Mouse (Mus musculus): ENCODE measurements around the gene Ivd. TPM values are rescaled to one million over a fixed set of nuclear protein-coding genes. Genes with fewer than 3 reads are reported as not detected.
A peak's percentile ranks its signal among the peaks of the same experiment; 100 is the strongest.

Gene Ivd
- polyA plus RNA-seq, 1 experiment from 2014 or later, result 81.4 TPM

DNA sequence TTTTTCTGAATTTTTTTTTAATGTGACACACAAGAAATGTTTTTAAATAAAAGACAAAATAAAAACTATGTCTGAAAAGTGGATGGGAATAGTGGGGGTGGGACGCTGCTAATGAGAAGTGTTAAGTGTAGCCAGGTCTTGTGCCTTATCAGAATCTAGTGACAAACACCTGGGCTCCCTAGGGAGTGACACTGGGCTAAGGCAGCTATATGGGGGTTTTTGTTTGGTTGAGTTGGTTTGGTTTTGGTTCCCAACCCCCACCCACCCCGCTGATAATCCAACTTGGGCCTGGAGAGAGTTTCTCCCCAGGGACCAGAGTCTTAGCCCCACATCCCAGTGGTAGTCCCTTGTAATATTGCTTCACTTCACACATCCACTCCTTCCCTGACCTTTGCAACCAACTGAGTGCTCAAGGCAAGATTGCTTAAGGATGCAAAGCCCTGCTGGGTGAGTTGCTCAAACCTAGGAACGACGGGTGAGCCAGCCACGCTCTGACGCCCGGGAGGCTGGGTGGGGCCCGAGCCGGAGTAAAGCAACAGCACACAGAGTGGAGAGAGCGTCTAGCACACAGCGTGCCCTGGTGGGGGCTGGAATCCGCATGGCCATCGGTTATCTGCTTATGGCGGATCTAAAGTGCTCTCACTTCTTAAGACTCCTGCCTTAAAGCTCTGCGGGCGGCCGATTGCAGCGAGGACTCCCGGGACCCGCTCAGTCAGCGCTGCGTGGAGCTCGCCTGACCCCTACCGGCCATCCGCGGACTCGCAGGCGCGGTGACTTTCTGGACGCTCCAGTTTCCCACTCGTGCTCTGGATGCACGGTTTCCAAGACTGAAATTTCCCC, 21.3 kb downstream of the Ivd start:
- 2% methylated on average over 32 of the region's 32 CpGs for WGBS
- peak overlapping the region; percentile 38 for H3K9ac ChIP-seq
- peaks cover 30% of the 10 kb centered on the region for H3K27me3 ChIP-seq
- no peak overlapping the region for H3K27ac ChIP-seq
- H3K4me2 ChIP-seq (replicated peaks), result peak overlapping the region; percentile 82
- H3K4me1 ChIP-seq, result peaks cover 9% of the 10 kb centered on the region
- H3K4me3 ChIP-seq, result peak overlapping the region; percentile 37
- H3K9me3 ChIP-seq, result no peaks in the 10 kb centered on the region
- ATAC-seq (ENCODE audit: insufficient number of reproducible peaks, insufficient read depth, low FRiP score, low TSS enrichment), result peak; percentile 80; the same call in 1 of the 2 replicates
- peaks cover 10% of the 10 kb centered on the region for H3K36me3 ChIP-seq

DNA sequence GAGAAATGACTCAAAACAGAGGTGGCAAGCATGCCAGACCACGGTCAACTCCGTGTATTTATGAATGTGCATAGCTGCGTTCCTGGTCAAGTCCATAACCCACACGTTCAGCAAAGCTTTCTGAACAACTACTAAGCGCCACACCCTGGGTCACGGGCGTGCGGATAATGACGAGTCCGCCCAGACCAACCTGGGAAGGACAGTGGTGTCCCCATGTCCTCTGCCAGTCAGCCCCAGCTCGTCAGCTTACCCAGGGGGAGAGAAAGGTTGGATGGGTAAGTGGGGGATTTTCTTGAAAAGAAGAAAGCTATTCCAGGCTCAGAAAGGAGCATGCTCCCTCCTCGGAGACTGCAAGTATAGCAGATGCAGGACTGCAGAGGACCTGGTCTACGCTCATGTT, 25.7 kb downstream of the Ivd start:
- no peak for ATAC-seq (ENCODE audit: insufficient number of reproducible peaks, insufficient read depth, low FRiP score, low TSS enrichment)
- no peaks in the 10 kb centered on the region for H3K36me3 ChIP-seq
- no peaks in the 10 kb centered on the region for H3K9me3 ChIP-seq
- no peak overlapping the region for H3K27ac ChIP-seq
- peaks cover 9% of the 10 kb centered on the region for H3K4me1 ChIP-seq
- H3K4me2 ChIP-seq (replicated peaks), result peak overlapping the region; percentile 11
- no peak overlapping the region for H3K9ac ChIP-seq
- peaks cover 38% of the 10 kb centered on the region for H3K27me3 ChIP-seq
- H3K4me3 ChIP-seq, result no peak overlapping the region
- WGBS, result 71% methylated on average over 13 of the region's 13 CpGs

DNA sequence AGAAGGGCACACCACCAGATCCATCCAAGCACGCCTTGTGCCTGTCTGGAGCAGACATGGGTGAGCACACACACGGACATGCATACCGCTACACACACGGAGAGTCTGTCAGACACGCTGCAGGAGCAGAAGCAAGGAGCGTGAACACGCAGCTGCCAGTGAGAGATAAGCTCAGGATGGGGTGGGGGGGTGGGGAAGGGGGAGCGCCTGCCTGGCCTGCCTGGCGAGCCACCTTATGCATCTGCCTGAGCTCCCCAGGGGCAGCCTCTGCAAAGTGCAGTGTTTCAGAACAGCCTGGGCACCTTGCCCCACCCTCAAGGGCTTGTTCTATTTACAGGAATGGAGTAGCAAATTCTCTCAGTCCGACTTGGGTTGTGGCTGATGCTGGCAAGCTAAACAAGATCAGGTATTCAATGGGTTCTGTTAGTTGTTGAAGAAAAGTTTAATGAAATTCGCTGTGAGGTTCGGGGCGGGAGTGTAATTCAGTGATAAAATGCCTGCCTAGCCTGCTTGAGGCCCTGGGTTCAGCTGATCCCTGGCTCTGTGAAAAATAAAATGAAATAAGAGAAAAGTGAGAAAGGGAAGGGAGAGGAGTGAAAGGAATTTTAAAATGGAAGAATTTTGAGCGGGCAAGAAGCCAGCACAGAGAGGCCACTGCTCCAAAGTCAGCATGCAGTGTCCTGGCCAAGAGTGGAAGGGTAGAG, 26.2 kb downstream of the Ivd start:
- no peak overlapping the region for H3K9ac ChIP-seq
- H3K36me3 ChIP-seq, result no peaks in the 10 kb centered on the region
- peaks cover 42% of the 10 kb centered on the region for H3K27me3 ChIP-seq
- H3K4me1 ChIP-seq, result peaks cover 7% of the 10 kb centered on the region
- H3K27ac ChIP-seq, result no peak overlapping the region
- WGBS, result 26% methylated on average over 14 of the region's 14 CpGs
- no peak for ATAC-seq (ENCODE audit: insufficient number of reproducible peaks, insufficient read depth, low FRiP score, low TSS enrichment)
- H3K9me3 ChIP-seq, result no peaks in the 10 kb centered on the region
- H3K4me2 ChIP-seq (replicated peaks), result peak overlapping the region; percentile 11
- no peak overlapping the region for H3K4me3 ChIP-seq

DNA sequence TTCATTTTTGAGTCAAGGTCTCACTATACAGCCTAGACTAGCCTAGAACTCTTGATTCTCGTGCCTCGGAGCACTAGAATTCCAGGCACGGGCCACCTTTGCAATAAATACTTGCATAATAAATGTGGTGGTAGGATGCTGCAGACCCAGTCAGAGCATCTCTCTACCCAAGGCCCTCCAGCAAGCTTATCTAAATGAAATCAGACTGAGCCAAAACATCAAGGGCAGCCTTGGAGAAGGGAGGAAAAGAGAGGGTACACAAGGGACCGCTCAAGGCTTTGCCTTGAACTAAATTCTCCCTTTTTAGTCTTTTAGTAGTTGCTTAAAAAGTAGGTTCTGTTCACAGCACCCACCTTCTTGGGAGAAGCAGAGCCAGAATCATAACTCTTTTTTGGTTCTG, 29.4 kb downstream of the Ivd start:
- WGBS, result 88% methylated on average over 4 of the region's 4 CpGs
- Histone ChIP-seq H3K4me2 (replicated peaks) (no peak overlapping the region), H3K4me1 (peaks cover 5% of the 10 kb centered on the region), H3K9ac (no peak overlapping the region), H3K9me3 (no peaks in the 10 kb centered on the region), H3K27me3 (peaks cover 51% of the 10 kb centered on the region), H3K27ac (no peak overlapping the region), H3K36me3 (no peaks in the 10 kb centered on the region), H3K4me3 (no peak overlapping the region)
- no peak for ATAC-seq (ENCODE audit: insufficient number of reproducible peaks, insufficient read depth, low FRiP score, low TSS enrichment)

DNA sequence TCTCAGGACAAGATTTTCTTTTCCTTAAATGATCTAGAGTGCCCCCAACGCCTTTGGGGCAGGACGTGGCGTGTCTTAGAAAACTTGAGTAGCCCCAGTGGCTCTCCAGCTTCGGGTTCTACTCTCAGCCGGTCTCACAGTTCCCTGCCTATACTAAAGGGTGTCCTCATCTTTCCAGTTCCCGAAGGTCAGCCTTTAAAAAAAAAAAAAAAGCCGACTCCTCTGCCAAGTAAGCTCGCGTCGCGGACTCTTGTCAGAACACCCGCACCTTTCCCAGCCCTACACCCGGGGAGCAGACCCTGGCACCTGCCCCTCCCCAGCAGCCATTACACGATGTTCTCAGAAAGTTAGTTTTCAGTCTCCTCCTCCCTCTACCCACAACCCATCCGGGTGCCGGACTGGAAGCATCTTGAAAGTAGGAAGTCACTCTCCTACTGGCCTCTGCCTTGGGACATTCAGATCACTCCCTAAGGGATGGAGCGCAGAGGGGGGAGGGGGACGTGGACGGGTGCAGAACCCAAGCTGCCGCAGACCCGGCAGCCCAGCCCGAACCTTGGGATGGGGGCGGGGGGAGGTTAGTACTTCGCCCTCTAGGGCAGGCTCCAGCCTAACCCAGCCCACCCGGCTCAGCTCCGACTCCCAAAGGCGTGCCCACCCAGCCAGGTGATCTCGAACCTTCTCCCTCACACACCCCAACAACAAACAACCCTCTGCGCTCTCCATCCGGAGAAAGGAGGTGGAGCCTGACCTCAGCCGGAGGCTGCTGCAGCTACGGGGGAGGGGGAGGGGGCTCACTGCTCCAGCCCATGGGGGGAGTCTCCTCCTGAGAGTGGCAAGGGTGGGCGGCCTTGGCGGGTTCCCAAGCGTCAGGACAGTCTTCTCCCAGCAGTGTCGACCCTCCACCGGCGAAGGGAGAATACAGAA, 34.5 kb downstream of the Ivd start:
- H3K4me1 ChIP-seq, result peaks cover 35% of the 10 kb centered on the region
- H3K27me3 ChIP-seq, result peaks cover 84% of the 10 kb centered on the region
- H3K9me3 ChIP-seq, result no peaks in the 10 kb centered on the region
- H3K36me3 ChIP-seq, result no peaks in the 10 kb centered on the region
- peak overlapping the region; percentile 47 for H3K4me3 ChIP-seq
- no peak for ATAC-seq (ENCODE audit: insufficient number of reproducible peaks, insufficient read depth, low FRiP score, low TSS enrichment)
- under 1% methylated on average over 38 of the region's 38 CpGs for WGBS
- peak overlapping the region; percentile 36 for H3K9ac ChIP-seq
- no peak overlapping the region for H3K27ac ChIP-seq
- H3K4me2 ChIP-seq (replicated peaks), result peak overlapping the region; percentile 87

DNA sequence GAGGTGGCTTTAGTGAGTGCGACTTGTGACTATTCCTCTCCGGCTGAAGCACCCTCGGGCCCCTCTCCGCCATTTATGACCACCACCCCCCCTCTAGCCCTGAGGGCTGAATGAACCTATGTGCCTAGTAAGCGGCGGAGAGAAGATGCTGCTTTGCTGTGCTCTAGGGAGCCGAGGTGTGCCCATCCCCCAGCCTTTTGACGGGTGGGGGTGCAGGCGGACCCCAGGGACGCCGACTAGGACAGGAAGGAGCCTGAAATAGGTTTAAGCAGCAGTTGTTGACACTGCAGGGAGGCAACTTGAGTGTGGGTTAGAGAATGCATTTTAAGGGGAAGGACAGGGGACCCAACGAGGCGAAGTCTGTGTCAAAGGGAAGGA, 35.1 kb downstream of the Ivd start:
- Histone ChIP-seq H3K27me3 (peaks cover 82% of the 10 kb centered on the region), H3K4me2 (replicated peaks) (peak overlapping the region; percentile 87), H3K9me3 (no peaks in the 10 kb centered on the region), H3K36me3 (no peaks in the 10 kb centered on the region), H3K27ac (no peak overlapping the region), H3K4me3 (peak overlapping the region; percentile 47), H3K4me1 (peaks cover 35% of the 10 kb centered on the region), H3K9ac (peak overlapping the region; percentile 36)
- no peak for ATAC-seq (ENCODE audit: insufficient number of reproducible peaks, insufficient read depth, low FRiP score, low TSS enrichment)
- WGBS, result 1% methylated on average over 13 of the region's 13 CpGs

DNA sequence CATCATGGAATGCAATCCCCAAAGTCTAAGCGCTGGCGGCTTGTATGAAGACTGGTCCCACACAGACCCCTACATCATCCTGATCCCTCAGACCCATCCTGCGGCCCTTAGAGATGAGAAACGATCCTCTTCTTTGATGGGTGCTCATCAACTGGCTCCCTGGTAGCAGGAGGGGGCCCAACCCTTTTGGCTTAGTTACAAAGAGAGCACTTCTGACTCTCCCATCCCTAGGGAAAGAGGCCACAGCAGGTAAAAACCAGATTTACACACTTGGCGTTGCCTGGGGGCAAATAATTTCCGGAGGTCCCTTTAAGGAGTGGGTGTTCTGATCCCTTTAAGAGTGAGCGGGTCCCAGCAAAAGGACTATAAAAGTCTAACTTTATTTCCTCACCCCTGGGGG, 35.6 kb downstream of the Ivd start:
- Histone ChIP-seq H3K27ac (no peak overlapping the region), H3K4me2 (replicated peaks) (peak overlapping the region; percentile 87)
- under 1% methylated on average over 7 of the region's 7 CpGs for WGBS

DNA sequence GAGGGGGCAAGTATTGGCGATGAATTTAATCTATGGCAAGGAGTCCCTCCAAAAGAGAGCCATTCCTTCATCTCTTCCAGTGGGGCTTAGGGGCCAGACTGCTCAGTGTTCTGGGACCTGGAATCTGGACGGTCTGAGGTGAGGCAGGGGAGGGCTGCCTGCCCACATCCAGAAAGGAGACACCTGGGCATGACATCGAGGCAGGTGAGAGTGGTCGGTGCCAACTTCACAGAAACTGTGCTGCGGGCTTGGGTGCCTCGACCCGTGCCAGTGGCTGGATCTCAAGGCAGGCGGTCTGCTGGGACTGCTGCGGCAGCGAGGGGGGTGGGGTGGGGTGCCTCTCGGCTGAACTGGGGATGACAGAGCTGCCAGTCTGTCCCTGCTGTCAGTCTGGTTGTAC, 36.1 kb downstream of the Ivd start:
- 3% methylated on average over 9 of the region's 11 CpGs for WGBS
- peaks cover 81% of the 10 kb centered on the region for H3K27me3 ChIP-seq
- ATAC-seq (ENCODE audit: insufficient number of reproducible peaks, insufficient read depth, low FRiP score, low TSS enrichment), result no peak
- no peak overlapping the region for H3K27ac ChIP-seq
- H3K9ac ChIP-seq, result no peak overlapping the region
- no peaks in the 10 kb centered on the region for H3K36me3 ChIP-seq
- peaks cover 37% of the 10 kb centered on the region for H3K4me1 ChIP-seq
- H3K9me3 ChIP-seq, result no peaks in the 10 kb centered on the region
- no peak overlapping the region; the same call in 1 of the 2 replicates for H3K4me3 ChIP-seq
- H3K4me2 ChIP-seq (replicated peaks), result 0 out of 2 replicates have a peak overlapping the region, but pooled peaks have one; percentile 5

More for the DNA sequence above, 35.6 kb downstream of the Ivd start:
- Histone ChIP-seq H3K36me3 (no peaks in the 10 kb centered on the region), H3K9ac (no peak overlapping the region), H3K27me3 (peaks cover 79% of the 10 kb centered on the region), H3K4me3 (peak overlapping the region; percentile 47; the same call in 1 of the 2 replicates), H3K4me1 (peaks cover 35% of the 10 kb centered on the region), H3K9me3 (no peaks in the 10 kb centered on the region)
- no peak for ATAC-seq (ENCODE audit: insufficient number of reproducible peaks, insufficient read depth, low FRiP score, low TSS enrichment)

DNA sequence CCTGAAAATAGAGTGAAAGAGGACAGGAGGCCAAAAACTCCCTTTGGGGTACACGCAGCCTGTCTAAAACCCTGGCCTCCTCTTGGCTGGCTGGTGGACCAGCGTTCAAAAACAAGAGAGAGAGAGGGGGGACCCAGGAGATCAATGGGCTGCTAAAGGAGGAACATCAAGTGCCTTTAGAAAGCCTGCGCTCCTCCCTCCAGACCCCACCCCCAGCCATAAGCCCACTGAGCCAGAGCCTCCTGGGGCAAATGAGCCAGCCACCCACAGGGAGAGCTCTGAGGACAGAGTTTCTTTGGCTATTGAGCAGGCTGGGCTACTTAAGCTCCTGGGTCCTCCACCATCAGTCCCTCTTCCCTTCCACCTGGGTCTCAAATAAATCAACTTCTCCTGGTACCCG, 37.0 kb downstream of the Ivd start:
- H3K4me1 ChIP-seq, result peaks cover 45% of the 10 kb centered on the region

DNA sequence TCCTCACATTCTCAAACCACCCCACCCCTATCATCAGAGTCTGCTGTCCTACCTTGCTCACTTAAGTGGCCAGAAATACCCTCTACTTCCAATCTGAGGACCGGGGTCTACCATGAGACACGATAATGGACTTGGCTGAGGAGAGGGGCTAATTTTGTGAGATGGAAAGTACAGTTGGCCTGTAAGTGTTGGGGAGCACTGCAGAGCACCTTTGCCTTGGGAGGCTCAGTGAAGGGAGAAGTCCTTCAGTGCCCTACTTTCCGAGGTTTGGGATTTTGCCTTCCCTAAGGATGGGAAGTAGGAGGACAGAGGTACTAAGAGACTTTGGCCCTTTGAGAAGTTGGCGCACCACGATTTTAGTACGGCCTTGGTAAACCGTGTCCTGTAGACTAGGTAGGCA, 37.6 kb downstream of the Ivd start:
- H3K27me3 ChIP-seq, result peaks cover 82% of the 10 kb centered on the region
- no peak overlapping the region for H3K4me2 ChIP-seq (replicated peaks)
- WGBS, result 3% methylated on average over 7 of the region's 7 CpGs
- H3K9ac ChIP-seq, result no peak overlapping the region
- H3K36me3 ChIP-seq, result no peaks in the 10 kb centered on the region
- ATAC-seq (ENCODE audit: insufficient number of reproducible peaks, insufficient read depth, low FRiP score, low TSS enrichment), result no peak
- no peak overlapping the region for H3K4me3 ChIP-seq
- H3K27ac ChIP-seq, result no peak overlapping the region
- no peaks in the 10 kb centered on the region for H3K9me3 ChIP-seq
- H3K4me1 ChIP-seq, result peaks cover 49% of the 10 kb centered on the region

More for the DNA sequence above, 37.0 kb downstream of the Ivd start:
- H3K9me3 ChIP-seq, result no peaks in the 10 kb centered on the region
- ATAC-seq (ENCODE audit: insufficient number of reproducible peaks, insufficient read depth, low FRiP score, low TSS enrichment), result no peak
- no peaks in the 10 kb centered on the region for H3K36me3 ChIP-seq
- no peak overlapping the region for H3K4me3 ChIP-seq
- WGBS, result 4% methylated on average over 4 of the region's 4 CpGs
- H3K27me3 ChIP-seq, result peaks cover 82% of the 10 kb centered on the region
- no peak overlapping the region for H3K27ac ChIP-seq
- no peak overlapping the region for H3K9ac ChIP-seq
- no peak overlapping the region for H3K4me2 ChIP-seq (replicated peaks)
